Mouse (Mus musculus) gonadal fat pad, adult 2 months (tissue): ENCODE results near the gene Lingo1. TPM values are rescaled to one million over a fixed set of nuclear protein-coding genes. Genes with fewer than 3 reads are reported as not detected.

Experiments
- DNase-seq: peaks from one replicate; pipeline ENCODE4 v3.0.0-alpha.2; 2012; ENCODE audit warnings: low read depth
- polyA plus RNA-seq: library from polyadenylated mRNA; depleted of rRNA; stranded (reverse); fragments of >200 nt; gene quantifications from 2 replicates; pipeline ENCODE4 v1.2.3, GENCODE M21; 2012; rRNA removed

The Lingo1 gene
- polyA plus RNA-seq = 153 and 268 TPM in 2 replicates

DNA sequence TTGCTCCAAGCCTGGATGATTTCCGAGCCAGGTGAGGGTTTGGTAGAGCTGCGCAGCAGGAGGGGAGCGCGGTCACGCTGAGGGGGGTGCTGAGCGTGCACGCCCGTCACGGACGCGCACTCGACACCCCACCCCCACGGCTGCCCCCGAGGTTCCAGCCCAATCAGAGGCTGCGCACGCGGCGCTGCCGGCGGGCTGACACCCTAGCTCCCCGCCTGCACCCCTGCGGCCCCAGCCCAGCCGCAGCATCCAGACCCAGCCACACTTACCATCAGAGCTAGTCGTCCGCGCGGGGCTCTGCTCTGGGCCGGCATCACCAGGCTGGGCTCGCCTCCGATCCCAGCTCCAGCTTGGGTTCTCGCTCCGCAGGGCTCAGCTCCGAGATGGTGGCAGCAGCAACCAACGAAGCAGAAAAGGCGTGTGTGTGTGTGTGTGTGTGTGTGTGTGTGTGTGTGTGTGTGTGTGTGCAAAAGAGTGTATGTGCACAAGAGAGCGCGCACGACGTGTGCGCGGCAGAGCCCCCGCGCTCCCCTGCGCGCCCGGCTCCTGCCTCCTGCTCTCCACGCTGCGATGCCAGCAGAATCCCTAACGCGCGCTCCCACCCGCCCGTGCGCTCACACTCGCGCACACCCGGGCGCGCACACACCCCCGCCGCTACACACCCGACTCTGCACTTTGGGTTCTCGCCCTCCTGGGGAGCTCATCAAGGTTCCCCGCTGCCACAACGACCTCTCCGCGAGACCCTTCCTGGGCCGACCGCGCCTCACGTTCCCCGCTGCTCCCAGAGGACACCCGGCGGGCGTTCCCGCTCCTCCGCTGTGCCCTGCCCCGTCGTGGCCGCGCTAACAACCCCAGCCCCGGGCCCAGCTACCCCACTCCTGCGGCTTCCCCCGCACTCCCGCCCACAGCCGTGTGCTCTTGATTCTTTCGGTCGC, at the start of gene Lingo1:
Lingo1 (minus strand) TSS at position 748 of the 935 bp plus-strand sequence.
- DNase-seq = no peak

DNA sequence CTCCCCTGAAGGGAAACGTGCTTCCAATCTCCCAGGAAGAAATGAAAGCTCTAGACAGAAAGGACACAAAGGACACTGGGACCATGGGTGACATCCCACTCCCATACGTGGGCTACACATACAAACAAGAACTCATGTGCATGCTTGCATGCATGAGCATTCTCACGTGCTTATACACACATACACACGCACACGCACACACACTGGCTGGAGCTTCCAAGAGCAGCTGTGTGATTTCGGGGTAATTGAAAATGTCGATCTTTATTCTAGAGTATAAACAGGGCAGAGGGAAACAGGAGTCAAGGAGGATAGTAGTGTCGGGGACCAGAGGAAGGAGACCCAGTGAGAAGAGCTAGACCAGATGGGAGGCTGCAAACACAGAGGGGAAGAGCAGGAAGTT, 48.4 kb upstream of the Lingo1 start:
- no peak for DNase-seq

DNA sequence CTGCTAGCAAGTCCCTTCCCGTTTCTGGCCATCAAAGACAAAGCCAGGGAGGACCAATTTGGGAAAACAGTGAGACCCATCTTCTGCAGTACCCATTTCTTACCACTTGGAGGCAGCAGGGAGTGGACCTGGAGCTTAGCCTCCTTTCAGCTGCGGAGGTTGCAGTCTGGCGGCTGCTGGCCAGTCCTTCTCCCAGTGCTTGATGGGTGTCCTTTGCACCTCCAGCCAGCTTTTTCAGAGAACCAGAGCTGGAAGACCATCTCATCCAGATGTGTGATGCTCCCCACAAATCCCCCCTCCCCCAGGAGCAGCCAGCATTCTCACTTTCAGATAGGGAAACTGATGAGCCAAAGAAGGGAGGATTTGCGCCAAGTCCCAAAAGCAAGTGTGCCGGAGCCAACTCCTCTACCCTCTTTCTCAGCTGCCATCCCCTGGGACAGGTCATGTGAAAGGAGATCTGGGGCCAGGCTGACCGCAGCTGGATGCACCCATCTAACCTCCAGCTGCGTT, 47.5 kb upstream of the Lingo1 start:
- DNase-seq = no peak

DNA sequence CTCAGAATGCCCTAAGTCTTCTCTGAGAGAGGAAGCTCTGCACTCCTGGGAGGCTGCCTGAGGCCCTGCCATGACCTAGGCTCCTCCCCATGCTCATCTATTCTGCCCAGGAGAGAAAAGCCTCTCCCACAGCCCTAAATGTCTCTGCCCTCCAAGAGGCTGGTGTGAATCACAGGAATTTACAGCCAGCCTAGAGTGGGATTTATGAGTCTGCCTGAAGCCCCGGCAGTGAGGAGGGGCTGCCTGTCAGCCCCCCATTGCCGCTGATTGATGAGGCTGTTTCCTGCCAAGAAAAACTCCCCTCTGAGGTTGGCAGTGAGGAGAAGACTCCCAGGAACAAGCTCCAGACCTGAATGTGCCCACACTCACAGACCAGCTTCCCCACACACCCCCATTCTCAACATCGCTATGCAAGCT, 46.0 kb upstream of the Lingo1 start:
- no peak for DNase-seq

DNA sequence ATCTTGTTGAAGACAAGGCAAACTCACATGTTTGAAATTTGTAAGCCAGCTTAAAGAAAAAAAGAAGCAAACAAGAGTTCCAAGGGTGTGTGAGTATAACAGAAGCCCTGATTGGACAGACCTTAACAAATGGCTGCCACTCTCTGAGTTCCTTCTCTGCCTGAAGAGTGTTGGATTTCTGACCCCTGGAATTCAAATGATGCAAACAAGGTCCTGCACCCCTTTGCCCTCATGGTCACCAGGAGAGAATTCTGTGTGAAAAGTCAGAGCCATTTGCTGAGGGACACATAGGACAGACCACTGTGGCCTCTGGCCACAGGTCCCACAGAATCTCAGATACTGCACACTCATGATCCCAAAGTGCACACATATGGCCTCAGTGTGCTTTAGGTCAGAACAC, 45.6 kb upstream of the Lingo1 start:
- no peak for DNase-seq

DNA sequence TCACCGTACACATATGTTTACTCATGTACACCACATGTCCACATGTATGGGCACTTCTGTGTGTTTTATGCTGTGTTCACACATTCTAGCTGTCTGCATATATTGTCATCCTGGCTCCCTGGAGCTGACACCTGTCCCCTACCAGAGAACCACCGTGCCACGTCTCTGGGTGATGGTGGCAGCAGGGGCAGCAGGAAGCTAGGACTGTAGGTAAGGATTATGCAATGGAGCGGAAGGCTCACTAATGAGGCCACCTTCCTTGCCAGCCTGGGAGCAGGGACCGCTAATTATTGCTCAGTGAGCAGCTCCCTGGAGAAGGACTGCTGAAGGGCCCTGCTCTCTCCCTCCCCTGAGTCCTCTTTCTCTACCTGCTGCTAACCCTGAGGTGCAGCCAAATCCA, 44.5 kb upstream of the Lingo1 start:
- DNase-seq = no peak

DNA sequence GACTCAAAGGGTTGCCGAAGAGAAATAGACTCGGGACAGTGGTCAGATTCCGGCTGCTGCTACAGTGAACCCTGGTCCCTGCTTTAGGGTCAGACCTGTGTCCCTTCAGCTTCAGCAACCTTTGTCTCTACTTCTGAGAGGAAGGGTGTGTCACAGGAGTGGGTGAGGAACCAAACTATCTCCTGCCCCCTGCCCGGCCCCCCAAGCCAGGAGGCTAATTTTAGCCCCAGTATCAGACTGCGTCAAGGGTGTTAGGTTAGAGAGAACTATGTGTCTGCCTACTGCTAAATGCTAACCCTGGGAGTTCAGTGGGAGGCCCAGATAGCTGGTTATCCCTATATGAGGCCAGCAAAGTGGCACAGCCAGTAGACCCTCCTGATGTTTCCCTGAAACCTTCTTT, 38.9 kb upstream of the Lingo1 start:
- no peak for DNase-seq

DNA sequence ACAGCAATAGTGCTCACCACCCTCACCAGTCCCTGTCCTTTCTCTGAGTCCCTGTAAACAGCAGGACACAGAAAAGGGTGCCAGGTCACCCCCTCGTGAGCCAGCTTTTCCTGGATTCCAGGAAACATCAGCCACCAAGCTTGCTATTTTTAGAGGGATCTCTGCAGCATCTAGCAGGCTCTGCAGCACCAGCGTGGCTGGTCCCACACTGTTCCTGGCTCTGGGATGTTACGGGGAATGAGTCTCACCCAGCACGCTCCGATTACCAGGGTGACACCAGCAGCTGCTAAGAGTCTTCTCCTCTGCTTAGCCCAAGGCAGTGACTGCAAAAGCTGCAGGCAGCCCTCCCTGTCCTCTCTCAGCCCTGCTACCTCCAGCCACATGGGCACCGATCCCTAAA, 36.6 kb upstream of the Lingo1 start:
- no peak for DNase-seq

DNA sequence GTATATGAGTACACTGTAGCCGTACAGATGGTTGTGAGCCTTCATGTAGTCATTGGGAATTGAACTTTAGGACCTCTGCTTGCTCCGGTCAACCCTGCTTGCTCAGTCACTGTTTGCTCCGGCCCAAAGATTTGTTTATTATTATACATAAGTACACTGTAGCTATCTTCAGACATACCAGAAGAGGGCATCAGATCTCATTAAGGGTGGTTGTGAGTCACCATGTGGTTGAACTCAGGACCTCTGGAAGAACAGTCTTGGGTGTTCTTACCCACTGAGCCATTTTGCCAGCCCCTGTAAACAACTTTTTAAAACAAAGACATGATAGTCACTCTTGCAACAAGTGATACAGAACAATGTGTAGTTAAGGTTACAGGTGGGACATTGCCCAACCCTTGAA, 35.6 kb upstream of the Lingo1 start:
- DNase-seq = no peak

DNA sequence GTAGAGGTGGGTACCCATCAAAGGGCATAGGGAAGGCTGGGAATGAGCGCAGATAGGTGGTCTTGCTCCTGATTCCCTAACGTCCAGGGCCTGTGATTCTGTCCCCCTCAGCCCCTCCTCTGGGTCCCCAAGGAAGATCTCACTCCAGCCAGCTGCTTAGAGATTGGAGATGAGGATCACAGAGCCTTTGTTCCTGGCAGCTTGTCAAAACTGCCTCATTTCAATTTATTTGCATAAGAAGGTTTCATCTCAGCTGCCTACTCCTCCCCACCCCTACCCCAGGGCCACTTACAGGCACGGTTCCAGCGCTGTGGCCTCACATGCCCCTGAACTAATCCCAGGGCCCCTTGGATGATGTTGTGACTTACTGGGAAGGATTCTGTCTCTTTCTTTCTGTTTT, 33.9 kb upstream of the Lingo1 start:
- DNase-seq = no peak

DNA sequence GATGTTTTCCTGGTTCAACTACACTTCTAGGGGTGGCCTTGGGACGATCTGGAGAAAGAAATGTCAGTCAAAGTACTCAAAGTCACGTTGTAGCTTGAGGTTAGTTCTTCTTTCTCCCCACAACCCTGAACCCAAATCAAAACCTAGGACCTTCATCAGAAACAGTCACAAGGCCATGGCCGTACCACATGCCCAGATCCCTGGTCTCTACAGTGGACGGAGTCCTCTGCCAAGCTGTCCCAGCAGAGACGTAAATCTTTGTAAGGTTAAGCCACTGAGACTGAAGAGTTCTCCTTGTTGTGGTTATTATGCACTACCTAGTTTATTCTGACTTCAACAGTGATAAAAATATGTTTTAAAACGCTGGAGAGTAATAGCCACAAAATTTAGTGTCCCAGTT, 32.6 kb upstream of the Lingo1 start:
- no peak for DNase-seq

DNA sequence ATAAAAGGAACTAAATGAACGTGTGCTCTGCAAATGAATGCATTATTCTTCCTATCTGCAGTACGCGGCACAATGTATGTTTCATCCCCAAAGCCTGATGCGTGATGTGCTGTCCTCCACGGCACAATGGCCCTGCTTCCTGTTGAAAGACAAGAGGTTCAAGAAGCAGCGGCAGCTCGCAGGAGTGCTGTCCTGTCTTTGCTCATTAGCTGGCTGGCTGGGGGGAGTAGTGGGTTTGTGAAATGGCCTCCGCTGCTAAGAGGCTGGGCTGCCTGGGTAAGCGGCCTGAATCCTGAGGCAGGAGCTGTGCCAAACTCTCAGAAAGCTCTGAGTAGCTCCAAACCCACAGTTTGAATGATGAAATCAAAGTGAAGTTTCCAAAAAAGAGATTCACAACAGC, 31.9 kb upstream of the Lingo1 start:
- DNase-seq = no peak

DNA sequence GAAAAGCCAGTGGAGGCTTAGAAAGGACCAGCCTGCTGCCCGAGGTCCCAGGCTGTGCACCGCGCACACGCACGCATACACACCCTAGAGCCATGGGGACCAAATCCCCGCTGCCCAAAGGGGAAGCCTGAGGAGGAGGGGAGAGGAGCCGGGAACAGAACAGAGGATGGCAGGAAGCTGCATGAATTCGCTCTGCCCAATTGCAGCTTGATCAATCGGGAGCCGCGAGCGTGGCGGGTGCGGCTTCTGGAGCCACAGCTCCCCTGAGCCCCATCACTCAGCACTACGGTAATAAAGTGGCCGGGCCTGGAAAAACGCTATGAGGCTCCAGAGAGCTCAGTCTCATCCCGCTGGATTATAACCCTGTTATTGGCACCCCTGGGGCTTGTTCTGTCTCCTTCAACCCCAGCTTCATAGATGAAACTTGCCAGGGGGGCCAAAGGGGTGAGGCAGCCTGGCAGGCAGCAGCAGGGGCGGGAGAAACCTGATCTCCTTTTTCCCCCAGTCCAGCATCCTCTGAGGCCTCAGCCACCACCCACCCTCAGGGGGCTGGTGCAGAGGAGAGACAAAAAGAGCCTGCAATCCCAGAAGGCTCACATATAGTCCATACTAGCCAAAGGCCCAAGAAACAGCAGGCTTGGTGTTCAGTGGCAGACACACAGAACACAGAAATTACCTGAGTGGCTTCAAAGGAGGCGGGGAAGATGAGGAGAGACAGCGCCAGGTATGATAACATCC, 29.4 kb upstream of the Lingo1 start:
- no peak for DNase-seq

DNA sequence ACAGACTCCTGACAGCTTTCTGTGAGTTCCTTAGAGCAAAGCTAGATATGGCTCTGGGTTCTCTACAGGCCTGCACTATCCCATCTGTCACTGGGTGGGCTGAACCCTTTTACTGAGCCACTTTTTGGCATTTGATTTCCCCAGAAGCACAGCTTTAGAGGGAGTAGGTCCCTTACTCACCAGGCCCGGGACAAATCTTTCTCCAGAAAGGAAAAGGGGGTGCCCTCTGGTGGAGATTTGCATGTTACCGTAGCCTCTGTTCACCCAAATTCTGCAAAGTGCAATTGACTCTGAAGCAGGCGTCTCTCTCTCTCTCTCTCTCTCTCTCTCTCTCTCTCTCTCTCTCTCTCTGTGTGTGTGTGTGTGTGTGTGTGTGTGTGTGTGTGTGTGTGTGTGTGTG, 28.6 kb upstream of the Lingo1 start:
- no peak for DNase-seq

DNA sequence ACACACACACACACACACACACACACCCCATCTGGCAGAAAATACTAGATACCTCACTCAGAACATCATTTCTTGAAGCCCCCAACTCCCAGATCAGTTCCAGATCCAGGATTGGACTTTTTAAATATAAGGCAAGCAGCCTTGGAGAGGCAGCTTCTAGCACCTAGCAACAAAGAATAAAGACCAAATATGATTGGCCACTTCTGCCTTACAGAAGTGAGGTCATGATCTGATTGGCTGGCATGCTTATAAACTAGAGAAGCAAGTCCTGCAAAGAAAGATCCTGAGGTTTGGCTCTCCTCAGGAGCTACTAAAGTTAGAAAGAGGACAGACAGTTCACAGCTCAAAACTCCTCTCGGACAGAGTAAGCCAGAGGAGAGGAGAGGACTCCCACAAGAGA, 14.6 kb upstream of the Lingo1 start:
- no peak for DNase-seq

DNA sequence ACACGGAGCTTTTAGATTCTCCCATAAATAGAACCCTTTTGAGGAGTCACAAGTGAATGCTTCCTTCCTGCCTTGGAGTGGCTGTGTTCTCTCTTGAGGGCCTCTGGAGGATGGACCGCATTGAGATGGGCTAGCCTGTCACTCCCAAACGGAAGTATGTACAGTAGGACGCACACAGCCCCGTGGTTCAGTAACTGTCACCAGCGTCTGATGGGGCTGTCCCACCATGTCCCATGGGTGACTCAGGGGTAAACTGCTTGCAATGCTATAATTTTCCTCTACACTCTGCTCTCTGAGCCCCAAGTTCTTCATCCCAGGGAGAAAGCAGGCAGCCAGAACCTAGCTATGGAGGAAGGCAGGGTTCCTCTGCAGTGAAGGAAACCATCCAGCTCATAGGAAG, 11.7 kb upstream of the Lingo1 start:
- DNase-seq = no peak

DNA sequence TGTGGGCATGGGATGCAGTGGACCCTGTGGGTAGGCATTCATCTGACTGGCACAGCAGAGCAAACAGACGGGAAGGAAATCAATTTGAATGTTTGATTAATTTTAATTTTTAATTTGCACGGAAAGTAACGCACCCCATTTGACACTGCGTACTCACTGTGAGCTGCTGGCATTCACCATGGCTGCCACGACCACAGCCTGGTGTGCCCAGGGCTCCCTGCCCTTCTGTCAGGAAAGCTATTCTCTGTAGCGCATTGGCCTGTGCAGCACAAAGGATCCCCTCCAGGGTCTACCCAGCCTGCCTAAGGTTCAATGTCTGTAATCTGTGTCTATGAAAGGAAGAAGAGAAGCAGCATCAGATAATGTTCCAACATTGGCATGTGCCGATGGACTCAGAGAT, 6.9 kb upstream of the Lingo1 start:
- DNase-seq = no peak

DNA sequence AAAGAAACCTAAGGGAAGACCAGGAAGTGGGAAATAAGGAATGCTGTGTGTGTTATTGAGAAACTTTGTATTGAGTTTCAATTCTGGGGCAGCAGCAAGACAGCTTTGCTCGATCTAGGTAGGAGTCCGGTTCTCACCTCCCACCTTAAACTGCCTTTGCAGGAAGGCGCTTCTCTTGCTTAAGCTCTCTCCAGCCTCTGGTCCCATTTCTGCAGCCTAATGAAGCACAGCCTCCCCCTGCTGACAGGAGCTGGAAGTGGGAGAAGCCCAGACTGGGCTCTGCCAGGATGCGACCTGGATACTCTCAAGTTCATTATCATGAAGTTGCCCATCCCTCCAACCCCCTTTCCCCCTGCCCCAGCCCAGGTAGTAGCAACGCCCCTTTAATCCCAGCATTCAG, 1.6 kb upstream of the Lingo1 start:
- no peak for DNase-seq

DNA sequence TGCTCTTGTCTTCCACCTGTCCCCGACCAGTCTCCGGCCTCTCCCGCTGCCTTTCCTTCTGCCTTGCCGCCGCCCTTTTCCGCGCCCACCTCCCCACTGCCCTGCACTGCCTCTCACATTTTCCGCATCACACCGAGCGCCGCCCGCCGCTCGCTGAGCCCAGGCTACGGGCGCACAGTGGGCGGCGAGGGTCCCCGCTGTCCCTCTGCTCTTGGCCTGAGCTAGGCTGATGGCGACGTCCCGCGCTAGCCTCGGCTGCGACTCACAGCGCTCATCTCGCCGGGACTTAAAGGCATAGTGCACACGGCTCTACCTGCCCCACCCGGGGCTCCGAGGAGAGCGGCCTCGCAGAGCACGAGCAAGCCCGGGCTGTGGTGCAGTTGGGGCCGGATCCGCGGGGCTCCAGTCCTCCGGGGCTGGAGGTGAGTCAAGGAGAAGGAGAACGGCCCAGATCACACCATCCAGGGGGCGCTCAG, 426 bp upstream of the Lingo1 start:
- DNase-seq = no peak

DNA sequence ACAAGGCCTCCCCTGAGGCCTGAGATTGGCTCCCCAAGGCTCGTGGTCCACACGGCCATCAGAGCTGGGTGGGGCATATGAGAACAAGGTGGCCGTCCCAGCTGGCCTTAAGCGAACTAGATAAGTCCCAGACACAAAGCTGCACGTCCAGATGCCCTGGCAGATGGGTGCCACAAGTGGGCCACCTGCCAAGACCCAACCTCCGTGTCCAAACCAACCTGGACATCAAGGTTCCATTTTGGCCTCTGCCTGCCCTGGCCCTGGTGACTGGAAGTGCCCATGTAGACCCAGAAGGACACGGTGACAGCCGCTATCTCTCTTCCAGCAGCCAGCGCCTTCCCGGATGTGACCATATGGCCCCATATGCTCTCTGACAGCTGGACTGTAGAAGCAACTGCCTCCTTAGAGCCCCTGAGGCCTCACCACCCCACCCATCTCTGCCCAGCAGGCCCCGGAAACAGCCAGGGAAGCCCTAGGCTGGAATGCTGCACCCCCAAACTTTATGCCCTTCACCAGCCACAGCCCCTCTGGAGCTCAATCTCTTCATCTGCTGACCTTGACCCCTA, 4.5 kb downstream of the Lingo1 start:
- DNase-seq = no peak

DNA sequence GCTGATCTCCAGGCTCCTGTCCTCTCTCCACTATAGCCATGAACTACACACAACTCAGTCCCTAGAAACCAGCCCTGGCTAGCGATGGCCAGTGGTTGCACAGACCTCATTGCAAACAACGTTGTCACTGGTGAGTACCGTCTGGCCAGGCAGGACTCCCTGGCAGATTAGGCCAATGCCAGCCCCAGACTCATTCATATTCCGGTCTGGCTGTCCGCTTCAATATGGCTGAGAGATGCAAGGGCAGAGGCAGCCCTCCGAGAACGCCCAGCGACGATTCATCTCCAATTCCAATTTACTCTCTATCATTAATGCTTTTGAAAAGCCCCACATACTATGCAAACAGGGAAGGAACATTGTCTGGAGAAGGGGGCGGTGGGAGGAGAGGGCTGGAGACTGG, 11.7 kb downstream of the Lingo1 start:
- no peak for DNase-seq
